Mouse (Mus musculus) hindbrain, postnatal 0 days (tissue): ENCODE measurements around the gene Kng1. TPM values are rescaled to one million over a fixed set of nuclear protein-coding genes. Genes with fewer than 3 reads are reported as not detected.
"Not testable (repeated sequence)": the region's sequence is repeated elsewhere in the genome, so short reads cannot be mapped to it uniquely, and the experiment has no call there.

ENCODE experiments used
- ATAC-seq: fragments of 200-750 bp; cut with Nextera tagmentation; 2 replicates; pipeline ENCODE4 v1.8.0; 2017; ENCODE audit warnings: mild to moderate bottlenecking, moderate TSS enrichment, moderate library complexity
- DNase-seq: peaks from one replicate; pipeline ENCODE4 v3.0.0-alpha.2; 2015; ENCODE audit warnings: low spot score
- H3K27ac ChIP-seq: fragments of 300-500 bp; sonication (generic); 2 replicates; pipeline ENCODE4 v1.5.1; 2014; ENCODE audit warnings: mild to moderate bottlenecking
- H3K27me3 ChIP-seq: fragments of 300-500 bp; sonication (generic); 2 replicates; pipeline ENCODE4 v1.6.1; 2014; ENCODE audit warnings: low read length, mixed read lengths; ENCODE audit not compliant: insufficient read depth
- H3K36me3 ChIP-seq: fragments of 300-500 bp; sonication (generic); 2 replicates; pipeline ENCODE4 v1.6.1; 2014; ENCODE audit warnings: low read length, mixed read lengths; ENCODE audit not compliant: insufficient read depth
- H3K4me1 ChIP-seq: fragments of 300-500 bp; sonication (generic); 2 replicates; pipeline ENCODE4 v1.6.1; 2014; ENCODE audit warnings: antibody characterized with exemption, low read length, mixed read lengths; ENCODE audit not compliant: insufficient read depth
- H3K4me2 ChIP-seq: fragments of 300-500 bp; sonication (generic); 2 replicates; pipeline ENCODE4 v1.6.1; 2014; ENCODE audit warnings: low read depth, mild to moderate bottlenecking, low read length, moderate library complexity, mixed read lengths
- H3K4me3 ChIP-seq: fragments of 300-500 bp; sonication (generic); 2 replicates; pipeline ENCODE4 v1.5.1; 2014; ENCODE audit warnings: low read length
- H3K9ac ChIP-seq: fragments of 300-500 bp; sonication (generic); replicated peaks from 2 replicates; pipeline ENCODE4 v1.6.1; 2014; ENCODE audit warnings: mild to moderate bottlenecking, low read length, moderate library complexity, mixed read lengths
- H3K9me3 ChIP-seq: fragments of 300-500 bp; sonication (generic); 2 replicates; pipeline ENCODE4 v1.6.1; 2016; ENCODE audit warnings: low read length, mixed read lengths
- CTCF ChIP-seq: IDR thresholded peaks from 2 replicates; pipeline ENCODE4 v1.5.1; 2016; ENCODE audit warnings: antibody characterized with exemption, control low read depth, low read depth
- WGBS: fragments of 180-500 bp; shearing (Covaris S2); extraction: QIAGEN DNeasy Blood & Tissue Kit; methylation state at CpG from one replicate; pipeline ENCODE4 v1.1.7; 2014; 5-methylcytosine and 5-hydroxymethylcytosine counted together
- polyA plus RNA-seq: library from polyadenylated mRNA; unstranded; fragments of >200 nt; fragmentation: Nextera tagmentation; extraction: Ambion mirVana; gene quantifications from 2 replicates; pipeline ENCODE4 v1.2.1, GENCODE M21; 2015
- total RNA-seq: library from RNA; depleted of rRNA; stranded (reverse); fragments of >200 nt; gene quantifications from 2 replicates; pipeline ENCODE4 v1.2.3, GENCODE M21; 2014

Kng1 gene
- total and polyA plus RNA-seq, 2 experiments from 2014 or later, result 0.16 TPM; not detected in 1

- peak; percentile 62 for TF ChIP-seq CTCF
- not testable (repeated sequence) for H3K27me3 ChIP-seq, H3K4me2 ChIP-seq, H3K9ac ChIP-seq, H3K27ac ChIP-seq, H3K9me3 ChIP-seq, H3K4me1 ChIP-seq, ATAC-seq, H3K36me3 ChIP-seq, H3K4me3 ChIP-seq
- WGBS, result 57% methylated on average over 4 of the region's 4 CpGs
- peak; percentile 57 for DNase-seq
Observed at GRCm38 (mm10) chr16:23087712-23088111, 30.0 kb downstream of the Kng1 start.

GRCm38 (mm10) chr16:23088491-23088890 is 30.8 kb downstream of the Kng1 start:
- not testable (repeated sequence) for H3K9me3 ChIP-seq, ATAC-seq, H3K4me3 ChIP-seq, DNase-seq, H3K4me2 ChIP-seq, H3K36me3 ChIP-seq, H3K27ac ChIP-seq, H3K4me1 ChIP-seq, H3K9ac ChIP-seq, H3K27me3 ChIP-seq
- 85% methylated on average over 1 of the region's 1 CpGs for WGBS

GRCm38 (mm10) chr16:23091345-23091744 is 33.7 kb downstream of the Kng1 start:
- H3K4me1 ChIP-seq, H3K36me3 ChIP-seq, H3K27ac ChIP-seq, H3K4me3 ChIP-seq, H3K9ac ChIP-seq, H3K27me3 ChIP-seq, H3K9me3 ChIP-seq, H3K4me2 ChIP-seq, DNase-seq, ATAC-seq: not testable (repeated sequence)

DNA sequence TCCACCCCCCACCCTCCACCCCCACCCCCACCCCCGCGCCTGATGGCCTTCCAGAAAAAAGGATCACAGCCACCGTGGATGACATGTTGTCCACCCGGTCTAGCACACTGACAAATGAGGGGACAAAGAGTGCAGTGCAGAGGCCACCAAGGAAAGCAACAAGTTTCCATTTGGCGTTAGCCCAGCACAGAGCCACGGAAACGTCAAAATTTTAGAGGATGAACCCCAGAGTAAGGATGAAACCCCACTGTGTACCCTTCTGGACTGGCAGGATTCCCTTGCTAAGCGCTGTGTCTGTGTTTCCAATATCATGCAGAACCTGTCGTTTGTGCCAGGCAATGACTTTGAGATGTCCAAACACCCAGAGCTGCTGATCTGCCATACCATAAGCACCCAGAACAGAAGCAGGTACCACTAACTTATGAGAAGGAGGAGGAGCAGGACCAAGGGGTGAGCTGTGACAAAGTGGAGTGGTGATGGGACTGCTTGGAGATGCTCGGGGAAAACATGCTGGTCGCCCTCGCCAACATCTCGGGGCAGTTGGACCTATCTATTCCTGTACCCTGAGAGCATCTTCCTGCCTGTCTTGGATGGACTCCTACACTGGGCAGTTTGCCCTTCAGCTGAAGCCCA is 35.8 kb downstream of the Kng1 start:
- Histone ChIP-seq H3K4me3 (no peak overlapping the region), H3K27ac (no peak overlapping the region), H3K4me1 (no peaks in the 10 kb centered on the region), H3K9me3 (no peaks in the 10 kb centered on the region), H3K27me3 (no peaks in the 10 kb centered on the region), H3K9ac (no peak overlapping the region), H3K36me3 (no peaks in the 10 kb centered on the region), H3K4me2 (no peak overlapping the region)
- DNase-seq (no peak), ATAC-seq (no peak)
- no peak for TF ChIP-seq CTCF
- WGBS, result 75% methylated on average over 13 of the region's 13 CpGs

DNA sequence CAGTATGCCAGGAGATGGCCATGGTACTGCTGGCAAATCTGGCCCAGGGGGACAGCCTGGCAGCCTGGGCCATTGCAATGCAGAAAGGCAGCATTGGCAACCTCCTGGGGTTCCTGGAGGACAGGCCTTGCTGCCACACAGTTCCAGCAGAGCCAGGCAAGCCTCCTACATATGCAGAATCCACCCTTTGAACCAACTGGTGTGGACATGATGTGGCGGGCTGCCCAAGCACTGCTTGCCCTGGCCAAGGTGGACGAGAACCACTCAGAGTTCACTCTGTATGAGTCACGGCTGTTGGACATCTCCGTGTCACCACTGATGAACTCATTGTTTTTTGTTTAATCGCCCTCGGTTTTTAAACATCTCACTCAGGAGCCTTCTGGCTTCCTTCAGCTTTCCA is 36.5 kb downstream of the Kng1 start:
- ATAC-seq (no peak), DNase-seq (no peak)
- Histone ChIP-seq H3K27ac (no peak overlapping the region), H3K36me3 (no peaks in the 10 kb centered on the region), H3K4me1 (no peaks in the 10 kb centered on the region), H3K9ac (no peak overlapping the region), H3K9me3 (no peaks in the 10 kb centered on the region), H3K4me3 (no peak overlapping the region), H3K4me2 (no peak overlapping the region), H3K27me3 (no peaks in the 10 kb centered on the region)
- WGBS, result 86% methylated on average over 6 of the region's 6 CpGs
- no peak for TF ChIP-seq CTCF

DNA sequence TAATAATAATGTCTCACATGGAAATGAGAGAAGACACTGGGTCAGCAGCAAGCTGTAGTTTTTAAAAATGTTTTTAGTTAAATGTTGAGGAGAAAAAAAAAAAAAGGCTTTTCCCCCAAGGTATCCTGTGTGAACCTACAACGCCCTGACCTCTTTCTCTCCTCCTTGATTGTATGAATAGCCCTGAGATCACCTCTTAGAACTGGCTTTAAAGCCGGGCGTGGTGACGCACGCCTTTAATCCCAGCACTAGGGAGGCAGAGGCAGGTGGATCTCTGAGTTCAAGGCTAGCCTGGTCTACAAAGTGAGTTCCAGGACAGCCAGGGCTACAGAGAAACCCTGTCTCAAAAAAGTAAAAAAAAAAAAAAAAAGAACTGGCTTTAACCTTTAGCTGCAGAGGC is 37.9 kb downstream of the Kng1 start:
- H3K9ac ChIP-seq, DNase-seq, H3K27ac ChIP-seq, H3K27me3 ChIP-seq, H3K36me3 ChIP-seq, H3K9me3 ChIP-seq, ATAC-seq, H3K4me2 ChIP-seq, H3K4me3 ChIP-seq, H3K4me1 ChIP-seq: not testable (repeated sequence)
- 97% methylated on average over 5 of the region's 5 CpGs for WGBS

- ATAC-seq, result peak; percentile 24; the same call in 1 of the 2 replicates
- not testable (repeated sequence) for H3K4me2 ChIP-seq, DNase-seq, H3K4me1 ChIP-seq, H3K9ac ChIP-seq, H3K27me3 ChIP-seq, H3K36me3 ChIP-seq, H3K27ac ChIP-seq, H3K4me3 ChIP-seq, H3K9me3 ChIP-seq
- 85% methylated on average over 1 of the region's 1 CpGs for WGBS
Observed at GRCm38 (mm10) chr16:23096886-23097285, 39.2 kb downstream of the Kng1 start.

GRCm38 (mm10) chr16:23097290-23098104 is 39.8 kb downstream of the Kng1 start:
- H3K4me3 ChIP-seq, DNase-seq, H3K4me1 ChIP-seq, H3K27ac ChIP-seq, H3K36me3 ChIP-seq, H3K9me3 ChIP-seq, H3K9ac ChIP-seq, H3K4me2 ChIP-seq, H3K27me3 ChIP-seq: not testable (repeated sequence)
- 82% methylated on average over 8 of the region's 8 CpGs for WGBS
- 0 out of 2 replicates have a peak, but pooled peaks have one; percentile 4 for ATAC-seq

- H3K27me3 ChIP-seq, H3K9ac ChIP-seq, H3K9me3 ChIP-seq, H3K4me1 ChIP-seq, DNase-seq, H3K27ac ChIP-seq, H3K4me2 ChIP-seq, ATAC-seq, H3K4me3 ChIP-seq, H3K36me3 ChIP-seq: not testable (repeated sequence)
- 94% methylated on average over 1 of the region's 1 CpGs for WGBS
Observed at GRCm38 (mm10) chr16:23098105-23098452, 40.4 kb downstream of the Kng1 start.
